9 mouse cellular contexts compared by ENCODE assay signal in the genomic region with DNA sequence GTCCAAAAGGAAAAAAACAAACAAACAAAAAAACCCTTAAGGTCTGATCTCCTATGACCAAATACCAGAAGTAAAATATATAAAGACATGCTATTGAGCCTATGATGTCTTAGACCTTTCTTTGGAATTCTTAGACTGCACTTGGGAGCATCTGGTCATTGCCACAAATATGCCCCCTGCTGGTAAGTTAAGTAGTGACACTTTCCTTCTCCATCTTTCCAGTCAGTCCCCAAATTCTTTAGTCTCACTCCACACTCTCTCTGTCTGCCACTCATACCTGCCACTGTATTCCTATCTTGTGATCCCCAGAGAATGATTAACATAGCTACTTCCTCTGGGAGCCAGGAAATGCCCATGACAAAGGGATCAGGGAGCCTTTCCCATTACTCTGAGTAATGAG. TPM values are rescaled to one million over a fixed set of nuclear protein-coding genes. Genes with fewer than 3 reads are reported as not detected.
DNase-seq lines count a peak whose midpoint lies in the region; ATAC-seq and TF ChIP-seq lines count a peak whose summit lies in the region.
"Had no signal": no experiment of that assay in that cellular context is flagged by ENCODE, and none has a peak within 500 bp of the region (broad histone marks: within the 10 kb centered on the region; RNA-seq: fewer than 3 reads in every experiment).

No protein-coding gene starts in this region.

- no peaks in the 10 kb centered on the region for H3K9me3 ChIP-seq in heart, embryonic 11.5 days (replicated peaks; ENCODE audit: control insufficient read depth, low read length)
- H3K9me3 ChIP-seq in midbrain, postnatal 0 days (ENCODE audit: low read length) = no peaks in the 10 kb centered on the region
- no peaks in the 10 kb centered on the region for H3K9me3 ChIP-seq in midbrain, embryonic 15.5 days

- no peaks in the 10 kb centered on the region for H3K36me3 ChIP-seq in heart, embryonic 11.5 days (ENCODE audit: control insufficient read depth, insufficient read depth, low read length)
- H3K36me3 ChIP-seq in midbrain, postnatal 0 days (ENCODE audit: insufficient read depth, low read length) = no peaks in the 10 kb centered on the region
- H3K36me3 ChIP-seq in midbrain, embryonic 15.5 days (replicated peaks) = no peaks in the 10 kb centered on the region

- peak; percentile 81 for TF ChIP-seq CTCF in midbrain, postnatal 0 days (IDR thresholded peaks at IDR 0.05)

- H3K27ac ChIP-seq in heart, embryonic 11.5 days (ENCODE audit: low read depth, low read length) = no peak overlapping the region
- no peak overlapping the region for H3K27ac ChIP-seq in midbrain, postnatal 0 days (ENCODE audit: low read depth, low read length)
- H3K27ac ChIP-seq in midbrain, embryonic 15.5 days = no peak overlapping the region

- no peak for ATAC-seq in heart, embryonic 11.5 days (replicated peaks; ENCODE audit: insufficient number of reproducible peaks, low FRiP score, low TSS enrichment)
- no peak for ATAC-seq in midbrain, postnatal 0 days (ENCODE audit: low FRiP score)
- ATAC-seq in midbrain, embryonic 15.5 days (replicated peaks) = no peak

- H3K4me3 ChIP-seq in heart, embryonic 11.5 days (ENCODE audit: low read depth, low read length) = no peak overlapping the region
- H3K4me3 ChIP-seq in midbrain, postnatal 0 days (ENCODE audit: low read depth, low read length) = no peak overlapping the region
- H3K4me3 ChIP-seq in midbrain, embryonic 15.5 days = no peak overlapping the region

- no peaks in the 10 kb centered on the region for H3K27me3 ChIP-seq in heart, embryonic 11.5 days (ENCODE audit: control insufficient read depth, insufficient read depth, low read length)
- no peaks in the 10 kb centered on the region for H3K27me3 ChIP-seq in midbrain, postnatal 0 days (ENCODE audit: insufficient read depth, low read length)
- peaks cover 4% of the 10 kb centered on the region; the same call in 1 of the 2 replicates for H3K27me3 ChIP-seq in midbrain, embryonic 15.5 days (replicated peaks)

- H3K4me2 ChIP-seq in heart, embryonic 11.5 days = no peak overlapping the region
- no peak overlapping the region for H3K4me2 ChIP-seq in midbrain, postnatal 0 days (ENCODE audit: low read depth, low read length, poor library complexity, severe bottlenecking)
- no peak overlapping the region for H3K4me2 ChIP-seq in midbrain, embryonic 15.5 days

- H3K4me1 ChIP-seq in heart, embryonic 11.5 days (ENCODE audit: control insufficient read depth, insufficient read depth, low read length) = peaks cover 30% of the 10 kb centered on the region
- peaks cover 6% of the 10 kb centered on the region; the same call in 1 of the 2 replicates for H3K4me1 ChIP-seq in midbrain, postnatal 0 days (ENCODE audit: insufficient read depth, low read length)
- H3K4me1 ChIP-seq in midbrain, embryonic 15.5 days = peaks cover 17% of the 10 kb centered on the region

- H3K9ac ChIP-seq in heart, embryonic 11.5 days (ENCODE audit: low read depth, low read length) = no peak overlapping the region
- no peak overlapping the region for H3K9ac ChIP-seq in midbrain, postnatal 0 days (replicated peaks; ENCODE audit: low read length, poor library complexity, severe bottlenecking)
- H3K9ac ChIP-seq in midbrain, embryonic 15.5 days = no peak overlapping the region

- DNase-seq in heart, adult 18-20 months = peak; percentile 59 to 76
- DNase-seq in midbrain, postnatal 0 days (ENCODE audit: low spot score) = peak; percentile 67
- peak; percentile 32 for DNase-seq in T-cell, adult 2 months (ENCODE audit: low spot score)
- DNase-seq in heart, postnatal 4 days = peak; percentile 61
- no peak for DNase-seq in yolk sac, embryonic 10.5 days (ENCODE audit: low spot score)
- no peak for DNase-seq in right cerebral cortex, postnatal 25 days

RNA-seq across cellular contexts. Expression of gene Myoz1, which starts 2.0 kb away (rescaled TPM):
- under 1 TPM; 0.35 to 0.54 TPM for total RNA-seq in heart, adult 18-20 months (2021)
- polyA plus RNA-seq in heart, embryonic 11.5 days (2014; fragmentation: Nextera tagmentation; extraction: Ambion mirVana) = 23.6 and 28.0 TPM in 2 replicates
- total RNA-seq in midbrain, postnatal 0 days (2014; rRNA removed) = not detected in 2 replicates
- polyA plus RNA-seq in midbrain, postnatal 0 days (2015; fragmentation: Nextera tagmentation; extraction: Ambion mirVana) = 0.56 TPM in 1 of 2 replicates, not detected in the other
- polyA plus RNA-seq in midbrain, embryonic 15.5 days (2015; fragmentation: Nextera tagmentation; extraction: Ambion mirVana) = 0.17 and 0.50 TPM in 2 replicates
- 1 to 10 TPM; 5.6 to 7.5 TPM for total RNA-seq in heart, postnatal 4 days (2021)
- total RNA-seq: adrenal gland, postnatal 36 days had no signal

RNA-seq across cellular contexts. Expression of gene Synpo2l, which starts 9.8 kb away (rescaled TPM):
- 10 to 100 TPM; 87.3 to 87.9 TPM for total RNA-seq in heart, adult 18-20 months (2021)
- polyA plus RNA-seq in heart, embryonic 11.5 days (2014; fragmentation: Nextera tagmentation; extraction: Ambion mirVana) = 106 and 127 TPM in 2 replicates
- 0.09 and 0.33 TPM in 2 replicates for total RNA-seq in midbrain, postnatal 0 days (2014; rRNA removed)
- 0.12 and 0.28 TPM in 2 replicates for polyA plus RNA-seq in midbrain, postnatal 0 days (2015; fragmentation: Nextera tagmentation; extraction: Ambion mirVana)
- 0.14 and 0.23 TPM in 2 replicates for polyA plus RNA-seq in midbrain, embryonic 15.5 days (2015; fragmentation: Nextera tagmentation; extraction: Ambion mirVana)
- total RNA-seq in heart, postnatal 4 days (2021) = 100 to 1,000 TPM; 230 to 272 TPM

RNA-seq across cellular contexts. Expression of gene Sec24c, which starts 15.8 kb away (rescaled TPM):
- total RNA-seq in heart, adult 18-20 months (2021) = 10 to 100 TPM; 95.8 to 97.9 TPM
- 78.1 and 84.6 TPM in 2 replicates for polyA plus RNA-seq in heart, embryonic 11.5 days (2014; fragmentation: Nextera tagmentation; extraction: Ambion mirVana)
- 90.2 and 141 TPM in 2 replicates for total RNA-seq in midbrain, postnatal 0 days (2014; rRNA removed)
- 62.4 and 63.7 TPM in 2 replicates for polyA plus RNA-seq in midbrain, postnatal 0 days (2015; fragmentation: Nextera tagmentation; extraction: Ambion mirVana)
- polyA plus RNA-seq in midbrain, embryonic 15.5 days (2015; fragmentation: Nextera tagmentation; extraction: Ambion mirVana) = 97.2 and 101 TPM in 2 replicates
- 100 to 1,000 TPM in 1 of 2 experiments, 10 to 100 TPM in 1; 96.3 to 110 TPM for total RNA-seq in heart, postnatal 4 days (2021)

RNA-seq across cellular contexts. Expression of gene Usp54, which starts 17.5 kb away (rescaled TPM):
- total RNA-seq in heart, adult 18-20 months (2021) = 10 to 100 TPM; 12.0 to 14.4 TPM
- 5.4 and 7.2 TPM in 2 replicates for polyA plus RNA-seq in heart, embryonic 11.5 days (2014; fragmentation: Nextera tagmentation; extraction: Ambion mirVana)
- total RNA-seq in midbrain, postnatal 0 days (2014; rRNA removed) = 25.5 and 29.5 TPM in 2 replicates
- 6.0 and 7.3 TPM in 2 replicates for polyA plus RNA-seq in midbrain, postnatal 0 days (2015; fragmentation: Nextera tagmentation; extraction: Ambion mirVana)
- polyA plus RNA-seq in midbrain, embryonic 15.5 days (2015; fragmentation: Nextera tagmentation; extraction: Ambion mirVana) = 13.4 and 14.5 TPM in 2 replicates
- total RNA-seq in heart, postnatal 4 days (2021) = 10 to 100 TPM; 15.2 to 15.4 TPM

RNA-seq across cellular contexts. Expression of gene Fut11, which starts 36.4 kb away (rescaled TPM):
- 1 to 10 TPM; 4.6 to 6.1 TPM for total RNA-seq in heart, adult 18-20 months (2021)
- 13.4 and 18.8 TPM in 2 replicates for polyA plus RNA-seq in heart, embryonic 11.5 days (2014; fragmentation: Nextera tagmentation; extraction: Ambion mirVana)
- 21.0 and 22.8 TPM in 2 replicates for total RNA-seq in midbrain, postnatal 0 days (2014; rRNA removed)
- 23.0 and 23.7 TPM in 2 replicates for polyA plus RNA-seq in midbrain, postnatal 0 days (2015; fragmentation: Nextera tagmentation; extraction: Ambion mirVana)
- 30.0 and 30.7 TPM in 2 replicates for polyA plus RNA-seq in midbrain, embryonic 15.5 days (2015; fragmentation: Nextera tagmentation; extraction: Ambion mirVana)
- 10 to 100 TPM; 11.4 to 11.8 TPM for total RNA-seq in heart, postnatal 4 days (2021)

Comparison
In these comparisons a context has a peak if more than half of its experiments do, and no peak if none do; other contexts are left out.
1. DNase-seq: peak in heart, adult 18-20 months (2 of 2), midbrain, postnatal 0 days (single experiment), T-cell, adult 2 months (single experiment) and heart, postnatal 4 days (single experiment); none in yolk sac, embryonic 10.5 days (single experiment) and right cerebral cortex, postnatal 25 days (single experiment).
2. RNA of gene Synpo2l, which starts 9.8 kb away (total RNA-seq): 230 to 272 TPM in heart, postnatal 4 days and 87.3 to 87.9 TPM in heart, adult 18-20 months; 0.09 to 0.33 TPM in midbrain, postnatal 0 days; every median in the first group is over 10 times any median in the second.